Comparison of ENCODE assay signal across 9 mouse cellular contexts in genomic region chr7:114213537-114213936, GRCm38 (mm10). TPM values are rescaled to one million over a fixed set of nuclear protein-coding genes. Genes with fewer than 3 reads are reported as not detected.
A peak's percentile ranks its signal among the peaks of the same experiment; 100 is the strongest.
DNase-seq lines count a peak whose midpoint lies in the region; ATAC-seq and TF ChIP-seq lines count a peak whose summit lies in the region.
"Had no signal": no experiment of that assay in that cellular context is flagged by ENCODE, and none has a peak within 500 bp of the region (broad histone marks: within the 10 kb centered on the region; RNA-seq: fewer than 3 reads in every experiment).

No protein-coding gene starts in this region.

- H3K9me3 ChIP-seq in CH12.LX (replicated peaks; ENCODE audit: low read length) = no peaks in the 10 kb centered on the region
- H3K9me3 ChIP-seq in embryonic facial prominence, embryonic 14.5 days (ENCODE audit: control insufficient read depth, low read length) = no peaks in the 10 kb centered on the region
- H3K9me3 ChIP-seq: megakaryocyte, embryonic 14.5 days; stomach, embryonic 15.5 days had no signal

- no peaks in the 10 kb centered on the region for H3K27me3 ChIP-seq in kidney, adult 2 months (replicated peaks; ENCODE audit: control insufficient read depth, insufficient read depth, low read length)
- H3K27me3 ChIP-seq in CH12.LX (replicated peaks) = no peaks in the 10 kb centered on the region
- H3K27me3 ChIP-seq in embryonic facial prominence, embryonic 14.5 days (replicated peaks; ENCODE audit: control insufficient read depth, insufficient read depth, low read length) = no peaks in the 10 kb centered on the region
- H3K27me3 ChIP-seq: megakaryocyte, embryonic 14.5 days; stomach, embryonic 15.5 days had no signal

- no peaks in the 10 kb centered on the region for H3K79me2 ChIP-seq in CH12.LX (replicated peaks; ENCODE audit: control insufficient read depth, extremely low read depth, insufficient read depth, poor library complexity, severe bottlenecking)

- H3K9ac ChIP-seq in CH12.LX (ENCODE audit: insufficient read depth, low read depth) = no peak overlapping the region
- H3K9ac ChIP-seq in embryonic facial prominence, embryonic 14.5 days (ENCODE audit: low read depth, low read length) = no peak overlapping the region
- H3K9ac ChIP-seq: stomach, embryonic 15.5 days had no signal

- no peak overlapping the region for H3K27ac ChIP-seq in kidney, adult 2 months (ENCODE audit: insufficient read depth, low read depth, low read length)
- H3K27ac ChIP-seq in CH12.LX (ENCODE audit: insufficient read depth, low read depth) = no peak overlapping the region
- H3K27ac ChIP-seq in embryonic facial prominence, embryonic 14.5 days (replicated peaks; ENCODE audit: low read depth, low read length) = no peak overlapping the region
- H3K27ac ChIP-seq: stomach, embryonic 15.5 days had no signal

- peak; percentile 66 for DNase-seq in kidney, adult 2 months
- DNase-seq in kidney, adult 8-10 months = no peak
- DNase-seq in 416B (ENCODE audit: low read depth) = peak; percentile 59
- DNase-seq in CH12.LX (ENCODE audit: extremely low read depth) = peak; percentile 46
- peak; percentile 63 for DNase-seq in embryonic facial prominence, embryonic 14.5 days (ENCODE audit: low spot score)
- DNase-seq in spleen, postnatal 14 days (ENCODE audit: low spot score in 2 of 2) = no peak
- no peak for DNase-seq in spleen, postnatal 10 days (ENCODE audit: low spot score in 2 of 2)

- TF ChIP-seq CTCF in kidney, adult 2 months (conservative IDR thresholded peaks at IDR 0.05; ENCODE audit: insufficient read depth, insufficient read length, low read depth, low read length) = 0 out of 2 replicates have a peak, but pooled peaks have one; percentile 10
- TF ChIP-seq CTCF in CH12.LX (conservative IDR thresholded peaks at IDR 0.05 in 1 of 2, IDR thresholded peaks at IDR 0.05 in 1 of 2; ENCODE audit: low read depth in 2 of 2, low read length in 2 of 2) = peak in 1 of 2 experiments; percentile 67; a peak in 2 of 4 replicates

- no peak overlapping the region for H3K4me2 ChIP-seq in CH12.LX (ENCODE audit: insufficient read depth, low read depth, poor library complexity, severe bottlenecking)
- no peak overlapping the region for H3K4me2 ChIP-seq in embryonic facial prominence, embryonic 14.5 days (ENCODE audit: low read depth, low read length)
- H3K4me2 ChIP-seq: stomach, embryonic 15.5 days had no signal

- dilution Hi-C loops in CH12.LX (cut with MboI; ENCODE audit: extremely low pct_ligation_motif_present, extremely low pct_unique_long_range_greater_than_20kb, low sequenced_read_pairs) = no loop called here

- no peak for TF ChIP-seq POLR2A in kidney, adult 2 months (IDR thresholded peaks at IDR 0.05; ENCODE audit: low read depth, low read length)
- TF ChIP-seq POLR2A in CH12.LX (IDR thresholded peaks at IDR 0.05; ENCODE audit: low read depth, low read length) = no peak

- TF ChIP-seq EP300 in CH12.LX (IDR thresholded peaks at IDR 0.05; ENCODE audit: low read length) = no peak

- H3K4me1 ChIP-seq in kidney, adult 2 months (ENCODE audit: control insufficient read depth, insufficient read depth, low read length) = no peaks in the 10 kb centered on the region
- no peaks in the 10 kb centered on the region for H3K4me1 ChIP-seq in CH12.LX (ENCODE audit: control insufficient read depth in 1 of 2, insufficient read depth in 2 of 2)
- no peaks in the 10 kb centered on the region for H3K4me1 ChIP-seq in embryonic facial prominence, embryonic 14.5 days (ENCODE audit: control insufficient read depth, insufficient read depth, low read length)
- H3K4me1 ChIP-seq: megakaryocyte, embryonic 14.5 days; stomach, embryonic 15.5 days had no signal

- 45% methylated on average over 2 of the region's 2 CpGs for WGBS in kidney, adult 2 months
- 65% methylated on average over 2 of the region's 2 CpGs for WGBS in embryonic facial prominence, embryonic 14.5 days

- in situ Hi-C loops in CH12.LX (cut with MboI; ENCODE audit: low pct_ligation_motif_present, low pct_unique_long_range_greater_than_20kb, low sequenced_read_pairs) = loop anchor here (5.0 kb wide), 1 partner anchor 146 kb away; no protein-coding TSS in a partner anchor

- no peak overlapping the region for H3K4me3 ChIP-seq in kidney, adult 2 months (ENCODE audit: insufficient read depth, low read depth, low read length)
- H3K4me3 ChIP-seq in CH12.LX (replicated peaks in 1 of 3; ENCODE audit: low read depth in 2 of 3, low read length in 2 of 3, poor library complexity in 1 of 3) = no peak overlapping the region
- no peak overlapping the region for H3K4me3 ChIP-seq in embryonic facial prominence, embryonic 14.5 days (ENCODE audit: low read depth, low read length)
- H3K4me3 ChIP-seq: megakaryocyte, embryonic 14.5 days; stomach, embryonic 15.5 days had no signal

- peak; percentile 60 for TF ChIP-seq RAD21 in CH12.LX (IDR thresholded peaks at IDR 0.05; ENCODE audit: low read depth, low read length)

- no peak for ATAC-seq in embryonic facial prominence, embryonic 14.5 days (ENCODE audit: low read depth)

- H3K36me3 ChIP-seq in kidney, adult 2 months (ENCODE audit: control insufficient read depth, insufficient read depth, low read length) = peaks cover 11% of the 10 kb centered on the region
- H3K36me3 ChIP-seq in CH12.LX (replicated peaks in 1 of 2; ENCODE audit: control insufficient read depth in 1 of 2, insufficient read depth in 1 of 2, low read length in 1 of 2) = peaks cover 33 to 60% of the 10 kb centered on the region in 2 experiments
- peaks cover 58% of the 10 kb centered on the region for H3K36me3 ChIP-seq in embryonic facial prominence, embryonic 14.5 days (ENCODE audit: control insufficient read depth, insufficient read depth, low read length)

TF ChIP-seq in CH12.LX, 34 proteins besides CTCF, POLR2A, EP300 and RAD21:
- TF ChIP-seq SMC3 (IDR thresholded peaks at IDR 0.05; ENCODE audit: low read depth, low read length) = peak; percentile 61
- no peak for TF ChIP-seq MEF2A (IDR thresholded peaks at IDR 0.05; ENCODE audit: borderline replicate concordance, low read depth, low read length)
- no peak for TF ChIP-seq TBP (conservative IDR thresholded peaks at IDR 0.05; ENCODE audit: low read depth, low read length)
- TF ChIP-seq POLR2AphosphoS2 (IDR thresholded peaks at IDR 0.05; ENCODE audit: low read depth, low read length) = no peak
- no peak for TF ChIP-seq ZKSCAN1 (IDR thresholded peaks at IDR 0.05; ENCODE audit: borderline replicate concordance, low read depth, low read length)
- no peak for TF ChIP-seq ZNF384 (IDR thresholded peaks at IDR 0.05; ENCODE audit: low read depth, low read length)
TF ChIP-seq in CH12.LX: peak in this region for 1.

RNA-seq across cellular contexts. Expression of gene Copb1, which starts 41.0 kb away (rescaled TPM):
- 37.1 and 37.4 TPM in 2 replicates for polyA plus RNA-seq in kidney, adult 2 months (2012; rRNA removed)
- total RNA-seq in CH12.LX (2012; rRNA removed) (71.0 and 74.2 TPM in 2 replicates), CH12.LX (2014; rRNA removed) (154 and 158 TPM in 2 replicates)
- polyA plus RNA-seq in CH12.LX (2012; ENCODE audit: insufficient read length, low read depth) = 101 and 114 TPM in 2 replicates
- 150 and 156 TPM in 2 replicates for polyA plus RNA-seq in embryonic facial prominence, embryonic 14.5 days (2014; fragmentation: Nextera tagmentation; extraction: Ambion mirVana)

Comparison
In these comparisons a context has a peak if more than half of its experiments do, and no peak if none do; other contexts are left out.
1. DNase-seq: peak in kidney, adult 2 months (single experiment), 416B (single experiment), CH12.LX (single experiment) and embryonic facial prominence, embryonic 14.5 days (single experiment); none in kidney, adult 8-10 months (0 of 2), spleen, postnatal 14 days (0 of 2) and spleen, postnatal 10 days (0 of 2).